Mouse (Mus musculus) layer of hippocampus, postnatal 14 days (tissue): ENCODE measurements around the gene Catsperz. TPM values are rescaled to one million over a fixed set of nuclear protein-coding genes. Genes with fewer than 3 reads are reported as not detected.

Source experiments
- DNase-seq, 2 experiments: peaks; one replicate each; pipeline ENCODE4 v3.0.0; 2021 to 2022; ENCODE audit warnings: low spot score in 2 of 2, mixed read lengths in 1 of 2
- long read RNA-seq, 2 experiments: library from polyadenylated mRNA; stranded (forward); transcript quantifications; one replicate each; pipeline ENCODE4 v2.0.0; 2021
- total RNA-seq, 2 experiments: library from RNA; stranded (reverse); gene quantifications; 2 replicates each; pipeline ENCODE4 v1.2.3; 2021

The Catsperz gene
- 10 to 100 TPM; 13.3 to 14.4 TPM for total RNA-seq
- long read RNA-seq, experiment 1, partial matches to known transcripts: 0 of 1 reads
- long read RNA-seq, experiment 1, other reads (novel, unspliced or antisense): 0 of 1 reads
- long read RNA-seq, experiment 2, partial matches to known transcripts: 0 of 3 reads
- long read RNA-seq, experiment 2, other reads (novel, unspliced or antisense): 0 of 3 reads

DNA sequence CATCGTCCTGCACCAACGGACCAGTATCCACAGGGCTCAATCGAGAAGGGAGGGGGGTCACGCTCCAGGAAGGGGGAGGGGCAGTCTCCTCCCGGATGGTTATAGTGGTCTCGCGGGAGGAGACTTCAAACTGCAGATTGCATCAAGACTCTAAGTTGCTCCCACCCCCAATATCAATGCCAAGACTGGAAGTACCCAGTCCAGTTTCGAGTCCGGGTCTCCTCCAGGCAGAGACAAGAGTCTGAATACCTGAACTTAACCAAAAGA lies at the start of gene Catsperz:
TSS of gene Catsperz (minus strand) at position 74 of the 267 bp plus-strand sequence.
- no peak for DNase-seq

GRCm38 (mm10) chr19:6974211-6975205 lies 49.3 kb upstream of the Catsperz start, which contains the start of gene Ppp1r14b:
Gene Ppp1r14b (plus strand): TSS chr19:6974968.
- peak; percentile 74 to 82 for DNase-seq

- DNase-seq: no peak
These were observed 48.5 kb upstream of the Catsperz start for GRCm38 (mm10) chr19:6973581-6974190.

- no peak for DNase-seq
These were observed 47.2 kb upstream of the Catsperz start for GRCm38 (mm10) chr19:6972247-6972917.

DNA sequence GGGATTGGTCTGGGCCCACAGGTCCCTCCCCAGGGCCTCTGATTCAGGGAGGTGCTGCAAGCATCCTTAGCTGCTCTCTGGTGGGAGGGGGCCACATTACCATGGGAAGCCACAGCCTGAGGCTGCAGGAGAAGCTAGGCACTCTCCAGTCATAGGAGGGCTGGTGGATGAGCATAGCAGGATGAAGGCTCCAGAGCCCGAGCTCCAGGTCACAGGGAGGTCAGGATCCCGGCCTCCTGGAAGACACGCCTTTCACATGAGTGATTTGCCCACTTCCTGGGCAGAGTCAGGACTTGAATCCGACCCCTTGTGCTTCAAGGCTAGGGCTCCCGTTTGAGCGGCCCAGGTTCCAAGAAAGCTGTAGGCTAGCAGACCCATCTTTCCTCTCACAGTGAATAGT lies 46.5 kb upstream of the Catsperz start:
- no peak for DNase-seq

DNA sequence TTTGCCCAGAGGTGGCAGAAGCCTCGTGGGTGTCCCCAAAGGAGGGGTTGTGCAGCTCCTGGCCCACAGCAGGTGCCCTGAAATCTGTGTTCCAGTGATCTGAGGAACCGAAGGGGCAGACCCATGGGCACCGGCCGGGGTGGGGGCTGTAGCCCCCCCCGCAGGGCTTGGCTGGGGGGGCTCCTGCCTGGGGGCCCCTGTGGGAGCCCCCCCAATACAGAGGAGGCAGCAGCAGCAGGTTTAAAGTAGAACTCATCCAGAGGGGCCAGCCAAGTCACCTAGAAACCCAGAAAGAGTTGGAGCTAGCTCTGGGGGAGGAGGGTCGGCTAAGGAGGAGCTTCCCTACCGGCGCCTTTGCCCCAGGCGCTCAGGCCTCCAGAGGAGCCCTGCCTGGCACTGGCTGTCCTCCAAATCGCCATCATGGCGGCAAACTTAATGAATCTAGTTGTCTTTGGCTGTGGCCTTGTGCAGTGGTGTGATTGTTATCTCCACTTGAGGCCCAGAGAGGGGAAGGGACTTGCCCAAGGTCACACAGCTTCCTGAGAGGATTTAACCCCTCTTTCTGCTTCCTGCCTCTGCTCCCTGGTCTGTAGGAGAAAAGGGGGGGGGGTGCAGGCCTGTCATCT lies 45.4 kb upstream of the Catsperz start:
- DNase-seq: no peak

GRCm38 (mm10) chr19:6969665-6970381 lies 44.6 kb upstream of the Catsperz start:
- peak in 1 of 2 experiments; percentile 40 for DNase-seq

DNA sequence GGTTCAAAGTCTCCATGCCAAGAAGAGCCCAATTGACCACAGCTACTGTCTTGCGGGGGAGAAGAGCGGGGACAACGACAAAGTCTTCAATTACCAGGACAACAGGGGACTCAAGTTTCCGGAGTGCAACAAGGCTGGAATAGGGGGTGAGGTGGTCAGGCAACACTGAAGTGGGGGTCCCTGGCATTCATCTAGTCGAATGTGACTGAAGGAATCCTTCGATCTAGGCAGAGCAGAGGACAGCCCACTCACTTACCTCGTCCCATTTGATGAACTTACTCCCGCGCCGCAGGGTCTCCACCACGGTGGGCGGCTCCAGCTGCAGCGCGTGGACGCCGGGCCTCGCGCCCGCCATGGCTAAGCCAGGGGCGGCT lies 44.1 kb upstream of the Catsperz start:
- DNase-seq: no peak

DNA sequence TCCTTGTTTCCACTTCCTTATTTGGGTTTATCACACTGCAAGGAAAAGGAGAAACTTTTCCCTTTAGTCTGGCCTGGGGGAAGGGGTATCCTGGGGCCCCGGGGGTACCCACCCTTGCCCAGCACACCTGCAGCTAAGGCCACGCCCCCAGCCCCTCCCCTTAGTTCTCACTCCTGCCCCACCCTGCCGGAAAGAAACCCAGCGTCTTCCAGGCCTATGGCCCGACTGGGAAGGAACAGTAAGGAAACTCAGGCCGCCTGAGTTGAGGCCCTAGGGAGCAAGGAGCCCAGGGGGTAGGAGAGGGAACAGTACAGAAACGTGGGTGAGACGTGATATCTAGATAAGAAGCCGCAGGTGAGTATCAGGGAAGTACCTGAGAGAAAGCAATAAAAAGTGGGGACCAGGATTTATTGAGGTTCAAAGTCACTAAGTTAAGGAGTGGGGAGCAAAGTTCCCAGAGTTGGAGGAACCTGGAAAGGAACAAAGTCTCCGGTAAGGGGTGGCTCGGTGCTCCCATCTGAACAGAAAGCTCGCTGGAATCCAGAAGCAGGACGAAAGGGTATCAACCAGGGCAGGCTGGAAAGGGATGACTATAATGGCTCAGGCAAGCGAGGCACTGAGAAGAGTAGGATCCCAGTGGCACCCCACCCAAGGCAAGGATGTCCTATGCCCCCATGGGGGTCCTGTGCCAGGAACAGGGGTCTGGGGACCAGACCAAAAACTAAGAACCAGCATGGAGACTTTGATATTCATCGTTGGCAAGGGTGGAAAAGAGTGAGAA lies 43.5 kb upstream of the Catsperz start:
- no peak for DNase-seq

DNA sequence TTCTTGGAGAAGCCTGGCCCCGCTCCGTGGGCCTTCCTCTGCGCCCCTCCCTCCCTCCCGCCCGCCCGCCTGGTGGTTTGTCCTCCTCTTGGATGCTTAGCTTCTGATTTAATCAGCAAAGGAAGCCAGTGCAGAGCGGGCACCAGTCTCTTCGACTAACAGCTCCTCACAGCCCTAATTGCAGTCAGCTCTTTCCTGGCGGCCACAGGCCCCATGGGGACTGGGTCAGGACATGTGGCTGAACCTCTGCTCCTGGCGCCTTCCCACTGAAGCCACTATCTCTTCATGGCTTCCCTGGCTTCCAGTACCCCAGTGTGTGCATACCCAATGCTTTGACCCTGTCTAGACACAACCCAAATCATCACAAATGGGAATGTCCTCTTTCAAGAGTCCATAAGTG lies 31.3 kb upstream of the Catsperz start:
- DNase-seq: no peak

DNA sequence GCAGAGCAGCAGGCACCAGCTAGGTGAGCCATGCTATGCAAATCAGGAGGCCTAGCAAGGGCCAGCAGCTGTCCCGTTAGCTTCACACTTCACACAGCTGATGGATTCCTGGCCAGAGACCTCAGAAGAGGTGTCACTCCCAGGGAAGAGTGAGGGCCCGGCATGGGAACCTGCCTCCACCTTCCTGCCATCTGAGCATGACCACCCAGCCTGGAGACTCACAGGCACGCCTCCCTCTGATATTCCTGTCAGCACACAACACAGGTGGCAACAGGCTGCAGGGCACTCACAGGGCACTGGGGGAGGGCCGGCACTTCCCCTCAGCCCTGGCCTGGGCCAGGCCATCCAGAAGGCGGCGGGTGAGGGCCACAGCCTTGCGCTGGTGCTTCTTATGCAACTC lies 30.2 kb upstream of the Catsperz start:
- DNase-seq: no peak

- DNase-seq: no peak
These were observed 28.9 kb upstream of the Catsperz start for GRCm38 (mm10) chr19:6954046-6954445.

- no peak for DNase-seq
These were observed 27.5 kb upstream of the Catsperz start for GRCm38 (mm10) chr19:6952712-6953037.

DNA sequence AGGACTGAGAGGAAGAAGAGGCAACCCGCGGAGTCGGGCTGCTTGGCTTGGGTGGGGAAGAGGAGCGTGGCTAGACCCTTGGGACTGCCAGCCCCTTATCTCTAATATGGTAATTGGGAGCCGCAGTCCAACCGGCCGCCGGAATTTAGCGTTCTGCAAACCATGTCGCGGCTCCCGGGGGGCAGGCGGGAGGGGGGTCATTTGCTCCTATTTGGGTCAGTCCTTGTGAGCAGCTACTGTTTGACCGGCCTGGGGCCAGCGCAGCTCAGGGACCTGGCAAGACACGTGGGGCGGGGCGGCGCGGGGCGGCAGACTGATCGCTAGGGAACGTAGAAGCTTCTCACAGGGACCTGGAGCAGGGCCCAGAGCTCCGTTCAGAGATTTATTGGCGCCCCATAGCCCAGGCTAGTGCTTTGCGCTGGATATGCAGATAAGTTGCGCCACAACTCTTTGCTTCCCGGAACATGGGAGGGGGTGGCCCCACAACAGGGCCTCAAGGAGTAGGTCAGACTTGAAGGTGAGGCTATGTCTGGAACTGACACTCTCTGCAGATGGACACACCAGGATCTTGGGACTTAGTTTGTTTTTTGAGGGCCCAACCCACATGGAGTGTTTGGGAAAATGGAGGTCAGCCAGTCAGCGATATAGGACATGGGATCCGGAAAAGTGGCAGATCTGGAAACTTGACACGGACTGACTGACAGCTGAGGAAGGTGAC lies 27.0 kb upstream of the Catsperz start:
- DNase-seq: peak; percentile 66 to 77

DNA sequence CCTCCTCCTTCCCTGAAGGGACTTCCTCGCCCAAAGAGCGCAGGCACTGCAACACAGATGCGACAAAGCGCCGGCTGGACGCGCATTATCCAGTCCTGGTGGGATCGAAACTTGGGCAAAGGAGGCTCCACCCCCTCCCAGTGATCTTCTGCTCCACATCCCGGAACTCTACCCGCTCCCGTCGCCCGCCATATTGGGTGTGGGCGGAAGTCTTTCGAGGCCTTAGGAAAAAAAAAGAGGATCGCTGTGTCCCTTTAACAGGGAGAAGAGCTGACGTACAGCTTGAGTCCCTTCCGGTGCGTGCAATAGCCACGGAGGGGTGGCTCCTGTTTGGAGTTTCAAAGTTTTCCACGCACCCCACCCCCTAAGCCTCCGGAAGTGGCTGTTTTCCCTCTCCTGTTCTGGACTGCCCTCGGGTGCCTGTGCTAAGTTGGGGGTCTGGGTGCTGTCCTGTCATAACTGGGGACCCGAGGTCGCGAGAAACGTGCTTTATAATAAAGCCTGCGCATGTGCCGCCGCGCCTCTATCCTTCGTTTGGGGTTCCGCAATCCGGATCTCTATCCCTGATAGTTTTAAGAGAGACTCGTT lies 26.3 kb upstream of the Catsperz start:
- DNase-seq: peak; percentile 90 to 96

- DNase-seq: peak; percentile 63 to 77
These were observed 25.5 kb upstream of the Catsperz start for GRCm38 (mm10) chr19:6950613-6951153.

DNA sequence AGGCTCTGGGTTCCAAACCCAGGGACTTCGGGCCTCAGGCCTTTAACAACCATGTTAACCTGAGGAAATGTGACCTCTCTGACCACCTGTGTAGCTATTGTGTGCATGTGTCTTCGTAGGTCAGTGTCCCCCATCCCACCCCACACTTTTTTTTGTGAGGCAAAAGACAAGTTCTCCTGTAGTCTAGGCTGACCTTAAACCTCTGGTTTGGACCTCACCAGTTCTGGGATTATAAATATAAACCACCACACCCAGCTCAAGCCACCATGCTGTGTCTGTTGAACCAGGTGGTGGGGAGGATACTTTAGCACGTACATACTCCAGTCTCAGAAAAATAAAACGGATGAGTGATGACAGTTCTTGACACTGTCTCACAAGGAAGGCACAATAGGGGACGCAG lies 24.8 kb upstream of the Catsperz start:
- no peak for DNase-seq

GRCm38 (mm10) chr19:6949532-6949931 lies 24.4 kb upstream of the Catsperz start:
- DNase-seq: no peak
